Mouse (Mus musculus) A20 (cell line): ENCODE measurements around the gene Habp4.

ENCODE experiments used
- DNase-seq: peaks from one replicate; pipeline ENCODE4 v3.0.0-alpha.2; 2011; ENCODE audit warnings: low read depth, low spot score

Habp4 gene

DNA sequence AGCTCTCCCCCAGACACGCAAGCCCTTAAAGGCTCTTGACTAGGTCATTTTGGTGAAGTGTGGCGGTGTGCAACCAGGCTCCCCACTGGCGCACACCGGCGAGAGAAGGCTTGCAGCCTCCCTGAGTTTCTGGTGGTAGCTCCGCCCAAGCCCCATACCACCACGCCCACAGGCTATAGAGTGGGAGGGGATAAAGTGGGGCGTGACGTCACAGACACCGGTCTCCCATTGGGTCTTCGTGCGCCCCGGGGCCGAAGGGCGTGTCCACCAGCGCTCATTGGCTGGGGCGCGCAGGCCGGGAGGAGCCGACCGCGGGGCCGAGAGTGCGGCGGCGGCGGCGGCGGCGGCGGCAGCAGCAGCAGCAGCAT is at the start of gene Habp4:
Habp4 (plus strand) TSS at position 277 of the 368 bp plus-strand sequence.
- DNase-seq, result peak; percentile 99

- peak; percentile 43 for DNase-seq
These were observed 44.2 kb upstream of the Habp4 start for GRCm38 (mm10) chr13:64117442-64117841.

GRCm38 (mm10) chr13:64120760-64121159 is 40.9 kb upstream of the Habp4 start:
- DNase-seq, result no peak

GRCm38 (mm10) chr13:64123491-64124188 is 38.0 kb upstream of the Habp4 start:
- DNase-seq, result no peak

GRCm38 (mm10) chr13:64124886-64125285 is 36.7 kb upstream of the Habp4 start:
- DNase-seq, result no peak

DNA sequence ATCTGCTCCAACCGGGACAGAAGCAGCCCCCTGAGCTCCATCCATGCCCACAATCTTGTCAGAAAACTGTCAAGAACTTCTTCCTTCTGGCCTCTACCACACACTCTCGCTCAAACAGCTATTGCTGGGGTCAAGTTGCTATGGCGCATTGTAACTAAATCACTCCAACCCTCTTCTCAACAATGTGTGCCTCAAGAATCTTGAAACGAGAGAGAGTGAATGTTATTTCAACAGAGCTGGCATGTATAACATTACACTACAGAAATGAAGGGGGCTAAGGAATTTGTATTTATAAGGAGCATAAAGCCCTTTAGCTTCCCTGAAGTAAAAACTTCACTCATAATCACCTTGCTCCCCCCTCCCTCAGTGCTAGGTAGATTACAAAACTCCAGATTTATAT is 35.3 kb upstream of the Habp4 start:
- DNase-seq, result no peak

- peak; percentile 52 for DNase-seq
These were observed 32.6 kb upstream of the Habp4 start, which contains the start of gene Slc35d2 for GRCm38 (mm10) chr13:64128858-64129615. Gene Slc35d2, minus strand, starts transcription at chr13:64129368.

DNA sequence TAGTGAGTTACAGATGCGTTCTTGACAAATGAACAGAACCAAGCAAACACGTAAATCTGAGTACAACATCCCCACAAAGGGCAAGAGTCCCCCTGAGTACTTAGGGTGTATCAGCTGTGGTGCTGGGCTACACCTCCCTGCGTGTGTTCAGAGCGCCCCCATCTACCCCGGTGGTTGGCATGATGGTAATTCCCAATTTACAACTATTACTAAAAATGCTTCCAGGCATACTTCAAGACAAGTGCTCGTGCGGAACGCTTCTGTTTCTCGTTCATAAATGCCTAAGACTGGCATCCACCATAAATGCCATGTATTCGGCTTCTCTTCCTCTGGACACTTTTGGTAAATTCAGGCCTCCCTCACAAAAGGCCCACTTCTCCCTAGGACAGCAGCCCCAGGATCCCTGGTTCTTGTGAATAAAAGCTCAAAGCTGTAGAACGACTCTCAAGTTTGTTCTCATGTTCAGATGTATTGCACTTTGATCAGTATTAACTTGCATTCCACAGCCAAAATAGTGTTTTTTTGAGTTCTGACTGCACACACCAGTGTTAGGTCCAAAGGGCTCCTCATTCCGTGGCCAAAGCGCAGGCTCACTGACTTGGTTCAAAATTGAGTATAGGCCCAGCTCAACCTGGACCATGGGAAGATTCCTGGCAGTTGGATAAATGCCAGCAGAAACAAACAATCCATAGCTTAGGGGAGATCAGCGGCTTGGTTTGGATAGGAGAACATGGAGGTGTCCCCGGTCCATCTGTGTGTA is 31.8 kb upstream of the Habp4 start:
- DNase-seq, result peak; percentile 62

DNA sequence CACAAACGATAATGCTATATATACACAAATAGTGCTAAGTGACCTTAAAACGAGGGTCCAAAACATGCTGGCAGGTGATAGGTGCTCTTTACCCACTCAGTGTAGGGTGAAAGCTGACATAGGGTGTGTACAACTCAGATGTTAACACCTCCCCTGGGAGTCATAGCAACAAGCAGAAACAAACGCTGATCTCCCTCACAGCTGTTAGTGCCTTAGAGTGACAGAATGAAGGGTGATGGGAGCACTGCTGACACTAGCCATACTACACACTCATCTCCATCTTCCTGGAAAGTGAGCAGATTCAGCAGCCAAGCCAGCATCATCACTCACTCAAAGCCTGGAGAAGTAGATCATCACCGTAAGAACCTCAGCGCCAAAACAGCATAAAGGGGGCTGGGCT is 11.5 kb upstream of the Habp4 start:
- no peak for DNase-seq

- peak; percentile 93 for DNase-seq
These were observed 9.4 kb upstream of the Habp4 start for GRCm38 (mm10) chr13:64152241-64152669.

DNA sequence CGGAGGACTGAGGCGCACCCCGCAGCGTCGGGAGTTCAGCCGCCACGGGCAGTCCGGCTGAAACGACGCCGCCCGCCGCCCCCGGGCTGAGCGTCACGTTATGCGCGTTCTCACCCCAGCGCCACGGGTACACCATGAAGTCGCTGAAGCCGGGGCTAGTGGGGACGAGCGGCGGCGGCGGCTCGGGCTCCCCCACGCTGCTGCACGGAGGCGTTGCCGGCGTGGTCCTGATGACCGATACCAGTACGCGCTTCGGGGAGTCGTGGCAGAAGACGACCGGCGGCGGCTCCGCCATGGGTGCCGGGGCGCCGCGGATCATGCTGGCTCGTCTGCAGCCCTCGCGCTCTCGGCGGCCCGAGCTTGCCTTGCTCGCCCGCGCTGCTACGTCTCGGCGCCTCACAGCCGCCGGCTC is 8.9 kb upstream of the Habp4 start:
- DNase-seq, result no peak

DNA sequence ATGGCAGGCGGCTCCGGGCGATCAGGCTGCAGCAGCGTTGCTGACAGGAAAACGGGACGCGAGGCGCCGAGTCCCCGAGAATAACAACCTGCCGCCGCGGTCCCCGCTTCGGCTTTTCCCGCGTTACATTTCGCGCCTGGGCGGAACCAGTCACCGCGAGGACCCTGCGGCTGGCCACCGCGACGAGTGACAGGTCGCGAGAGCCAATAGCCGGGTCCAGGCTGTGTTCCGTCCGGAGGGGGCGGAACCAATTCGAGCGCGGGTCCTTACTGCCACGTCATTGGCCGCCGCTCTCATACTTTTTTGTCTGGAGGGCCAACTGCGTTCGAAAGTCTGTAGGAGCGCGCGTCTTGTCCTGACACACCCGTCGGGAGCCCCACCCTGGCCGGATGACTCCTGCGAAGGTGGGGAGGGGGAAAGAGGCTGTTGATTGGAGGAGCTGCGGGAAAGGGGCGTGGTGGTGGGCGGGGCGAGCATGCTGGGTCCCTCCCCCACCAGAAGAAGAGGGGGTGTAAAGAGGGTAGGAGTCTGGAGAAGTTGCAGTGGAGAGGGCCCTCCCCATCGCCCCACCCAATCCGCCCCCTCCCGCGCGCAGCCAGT is 8.4 kb upstream of the Habp4 start, which contains the start of gene Zfp367:
Zfp367 (minus strand) TSS at position 120 of the 600 bp plus-strand sequence.
- peak; percentile 99 for DNase-seq

DNA sequence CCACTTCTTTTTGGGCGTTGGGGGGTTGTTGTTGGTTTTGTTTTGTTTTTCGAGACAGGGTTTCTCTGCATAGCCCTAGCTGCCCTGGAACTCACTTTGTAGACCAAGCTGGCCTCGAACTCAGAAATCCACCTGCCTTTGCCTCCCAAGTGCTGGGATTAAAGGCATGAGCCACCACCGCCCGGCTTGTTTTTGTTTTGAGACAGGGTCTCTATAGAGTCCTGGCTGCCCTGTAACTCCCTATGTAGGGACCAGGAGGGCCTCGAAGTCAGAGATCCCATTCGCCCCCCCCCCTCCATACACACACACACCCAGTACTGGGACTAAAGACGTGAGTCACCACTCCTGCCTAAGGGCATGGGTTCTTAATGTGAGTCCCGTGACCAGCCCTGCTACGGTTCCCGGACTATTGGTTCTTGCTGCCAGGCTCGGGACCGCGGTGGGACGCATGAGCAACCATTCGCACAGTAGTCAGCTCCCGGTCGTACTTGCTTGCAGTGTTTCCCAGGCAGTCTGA is 7.8 kb upstream of the Habp4 start:
- DNase-seq, result peak; percentile 62

DNA sequence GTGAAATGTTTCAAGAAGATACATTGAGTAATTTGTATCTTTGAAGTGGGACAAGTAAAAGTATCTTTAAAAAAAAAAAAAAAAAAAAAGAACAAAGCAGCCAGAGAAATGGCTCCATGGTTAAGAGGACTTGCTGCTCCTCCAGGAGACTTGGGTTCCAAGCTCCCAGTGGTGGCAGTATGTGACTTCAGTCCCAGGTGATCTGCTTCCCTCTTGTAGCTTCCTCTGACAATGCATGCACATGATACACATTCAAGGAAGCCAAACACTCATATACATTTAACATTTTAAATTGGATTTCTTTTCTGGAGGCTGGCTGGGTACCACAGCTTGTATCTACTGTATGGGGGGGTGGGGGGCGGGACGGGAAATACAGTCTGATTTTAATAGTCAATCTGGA is 7.0 kb upstream of the Habp4 start:
- DNase-seq, result no peak

- peak; percentile 35 for DNase-seq
These were observed 6.5 kb upstream of the Habp4 start for GRCm38 (mm10) chr13:64155171-64155571.

GRCm38 (mm10) chr13:64156966-64157365 is 4.7 kb upstream of the Habp4 start:
- DNase-seq, result no peak

DNA sequence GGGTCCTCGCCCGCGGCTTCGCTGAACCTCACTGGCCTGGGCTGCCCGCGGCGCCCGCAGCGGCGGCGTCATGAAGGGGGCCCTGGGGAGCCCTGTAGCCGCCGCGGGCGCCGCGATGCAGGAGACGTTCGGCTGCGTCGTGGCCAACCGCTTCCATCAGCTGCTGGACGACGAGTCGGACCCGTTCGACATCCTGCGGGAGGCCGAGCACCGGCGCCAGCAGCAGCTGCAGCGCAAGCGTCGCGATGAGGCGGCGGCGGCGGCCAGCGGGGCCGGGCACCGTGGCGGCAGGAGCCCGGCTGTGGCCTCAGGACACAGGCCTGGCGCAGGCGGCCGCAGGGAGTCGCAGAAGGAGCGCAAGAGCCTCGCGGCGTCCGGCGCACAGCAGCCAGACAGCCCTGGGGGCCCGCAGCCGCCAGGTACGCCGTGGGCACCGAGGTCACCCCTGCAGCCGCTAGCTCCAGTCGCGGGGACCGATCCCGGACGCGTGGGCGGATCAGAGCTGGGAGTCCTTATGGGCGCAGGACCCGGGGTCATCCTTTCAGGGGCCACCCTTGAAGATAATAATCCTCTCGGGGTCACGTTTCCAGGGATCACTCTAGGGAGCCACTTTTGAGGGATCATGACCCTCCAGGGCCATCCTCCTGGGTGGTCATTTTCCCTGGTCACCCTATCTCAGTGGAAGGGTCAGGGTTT is 440 bp downstream of the Habp4 start:
- no peak for DNase-seq

DNA sequence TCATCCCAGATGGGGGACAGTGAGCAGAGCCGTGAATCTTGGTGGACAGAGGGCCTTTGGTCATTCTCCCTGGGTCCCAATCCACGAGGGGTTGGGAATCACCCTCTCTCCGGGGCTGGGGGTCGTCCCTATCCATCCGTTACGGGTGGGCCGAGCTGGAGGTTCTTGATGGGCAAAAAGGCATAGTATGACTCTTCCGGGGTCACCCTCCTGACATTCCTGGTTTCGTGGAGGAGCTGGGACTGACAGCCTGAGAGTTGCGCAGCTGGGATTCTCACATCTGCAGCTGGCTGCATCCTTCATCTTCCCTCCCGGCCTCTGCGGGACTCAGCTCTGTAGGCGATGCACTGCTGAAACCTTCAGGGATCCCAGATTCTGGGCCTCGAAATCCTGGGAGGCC is 1.0 kb downstream of the Habp4 start:
- no peak for DNase-seq

- DNase-seq, result no peak
These were observed 1.6 kb downstream of the Habp4 start for GRCm38 (mm10) chr13:64163147-64163715.

- no peak for DNase-seq
These were observed 8.1 kb downstream of the Habp4 start for GRCm38 (mm10) chr13:64169746-64170145.

- DNase-seq, result no peak
These were observed 16.4 kb downstream of the Habp4 start for GRCm38 (mm10) chr13:64178000-64178399.
